Mouse (Mus musculus) thymus, adult 18-20 months (tissue): Measurements from ENCODE around the gene Gm13090.

ENCODE experiments used
- DNase-seq, 2 experiments: peaks; one replicate each; pipeline ENCODE4 v3.0.0; 2022; ENCODE audit warnings: mixed read lengths in 2 of 2

The Gm13090 gene

GRCm38 (mm10) chr4:151097104-151097438 lies 7.7 kb downstream of the Gm13090 start:
- no peak for DNase-seq

GRCm38 (mm10) chr4:151103646-151104045 lies 14.3 kb downstream of the Gm13090 start:
- no peak for DNase-seq

GRCm38 (mm10) chr4:151104147-151104546 lies 14.8 kb downstream of the Gm13090 start:
- no peak for DNase-seq

- no peak for DNase-seq
Measured at GRCm38 (mm10) chr4:151105886-151106285, 16.5 kb downstream of the Gm13090 start.

GRCm38 (mm10) chr4:151106468-151106867 lies 17.1 kb downstream of the Gm13090 start:
- no peak for DNase-seq

GRCm38 (mm10) chr4:151107131-151108001 lies 18.0 kb downstream of the Gm13090 start:
- no peak for DNase-seq

GRCm38 (mm10) chr4:151108028-151108771 lies 18.8 kb downstream of the Gm13090 start:
- peak; percentile 29 to 34 for DNase-seq

GRCm38 (mm10) chr4:151108834-151109241 lies 19.5 kb downstream of the Gm13090 start:
- DNase-seq = no peak

GRCm38 (mm10) chr4:151111226-151111625 lies 21.9 kb downstream of the Gm13090 start:
- no peak for DNase-seq

GRCm38 (mm10) chr4:151114574-151114973 lies 25.2 kb downstream of the Gm13090 start:
- no peak for DNase-seq

- no peak for DNase-seq
Measured at GRCm38 (mm10) chr4:151118883-151119282, 29.5 kb downstream of the Gm13090 start.

- no peak for DNase-seq
Measured at GRCm38 (mm10) chr4:151127636-151128548, 38.5 kb downstream of the Gm13090 start.

- no peak for DNase-seq
Measured at GRCm38 (mm10) chr4:151128641-151129541, 39.5 kb downstream of the Gm13090 start.

- no peak for DNase-seq
Measured at GRCm38 (mm10) chr4:151129725-151130557, 40.6 kb downstream of the Gm13090 start.

GRCm38 (mm10) chr4:151130756-151131490 lies 41.6 kb downstream of the Gm13090 start:
- DNase-seq = no peak

- DNase-seq = no peak
Measured at GRCm38 (mm10) chr4:151132493-151132892, 43.1 kb downstream of the Gm13090 start.

- no peak for DNase-seq
Measured at GRCm38 (mm10) chr4:151133760-151134159, 44.4 kb downstream of the Gm13090 start.

- DNase-seq = no peak
Measured at GRCm38 (mm10) chr4:151135491-151135890, 46.1 kb downstream of the Gm13090 start.

- no peak for DNase-seq
Measured at GRCm38 (mm10) chr4:151137701-151138100, 48.3 kb downstream of the Gm13090 start.

GRCm38 (mm10) chr4:151138135-151138534 lies 48.8 kb downstream of the Gm13090 start:
- DNase-seq = no peak
